Mouse (Mus musculus) activated CD4-positive, CD25-positive, alpha-beta regulatory T cell, adult 9 weeks (primary cell): ENCODE measurements around the gene Col7a1. TPM values are rescaled to one million over a fixed set of nuclear protein-coding genes. Genes with fewer than 3 reads are reported as not detected.

ENCODE experiments used
- polyA plus RNA-seq: library from polyadenylated mRNA; unstranded; fragments of 100-300 nt; shearing (Covaris generic); gene quantifications from one replicate; pipeline ENCODE4 v1.2.1, GENCODE M21; 2017

Col7a1 gene
- polyA plus RNA-seq = 0.95 TPM

GRCm38 (mm10) chr9:108953081-108953636, at the start of gene Col7a1:
Gene Col7a1, plus strand, starts transcription at chr9:108953586.

GRCm38 (mm10) chr9:108914491-108914890, 38.9 kb upstream of the Col7a1 start, which contains the start of gene Tmem89:
Gene Tmem89, plus strand, starts transcription at chr9:108914619.

DNA sequence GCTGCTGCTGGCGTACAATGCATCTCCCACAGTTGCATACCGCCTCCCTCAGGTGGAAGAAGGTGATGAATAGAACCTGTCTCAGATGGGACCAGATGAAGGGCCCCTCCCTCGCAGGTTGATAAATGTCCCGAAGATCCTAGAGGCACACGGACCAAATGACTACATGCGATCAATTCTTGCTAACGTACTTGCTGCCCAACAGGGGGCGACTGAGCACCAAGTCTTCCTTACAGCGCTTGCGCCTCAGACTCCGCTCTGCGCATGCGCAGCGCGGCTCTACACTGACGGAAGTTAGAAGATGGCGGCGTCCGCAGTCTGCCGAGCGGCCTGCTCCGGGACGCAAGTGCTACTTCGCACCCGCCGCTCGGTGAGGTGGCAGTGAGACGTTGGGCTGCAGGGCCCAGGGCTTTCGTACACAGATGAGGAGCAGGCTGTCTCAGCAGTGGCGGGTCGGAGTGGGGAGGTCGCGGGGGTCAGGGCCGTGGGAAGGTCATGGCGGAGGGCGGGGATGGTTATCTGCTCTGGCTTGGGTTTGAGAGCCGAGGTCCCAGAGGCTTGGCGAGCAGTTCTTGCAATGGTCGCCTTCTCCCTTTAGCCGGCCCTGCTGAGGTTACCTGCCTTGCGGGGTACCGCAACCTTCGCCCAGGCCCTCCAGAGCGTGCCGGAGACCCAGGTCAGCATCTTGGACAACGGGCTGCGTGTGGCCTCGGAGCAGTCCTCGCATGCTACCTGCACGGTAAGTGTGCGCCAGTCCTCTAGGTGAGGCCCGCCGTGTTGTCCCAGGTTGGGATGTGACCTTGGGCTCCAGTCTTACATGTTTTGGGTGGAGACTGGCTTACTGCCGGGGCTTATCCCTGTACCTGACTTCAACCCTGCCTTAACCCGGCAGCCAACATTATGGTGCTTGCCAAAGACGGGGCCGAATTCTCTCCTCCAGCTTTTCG, 16.7 kb upstream of the Col7a1 start, which contains the start of gene Uqcrc1:
Uqcrc1 (plus strand) TSS at position 216 of the 947 bp plus-strand sequence.

GRCm38 (mm10) chr9:108985710-108986109, 32.3 kb downstream of the Col7a1 start, which contains the start of gene Ucn2:
Gene Ucn2, plus strand, starts transcription at chr9:108986010.

DNA sequence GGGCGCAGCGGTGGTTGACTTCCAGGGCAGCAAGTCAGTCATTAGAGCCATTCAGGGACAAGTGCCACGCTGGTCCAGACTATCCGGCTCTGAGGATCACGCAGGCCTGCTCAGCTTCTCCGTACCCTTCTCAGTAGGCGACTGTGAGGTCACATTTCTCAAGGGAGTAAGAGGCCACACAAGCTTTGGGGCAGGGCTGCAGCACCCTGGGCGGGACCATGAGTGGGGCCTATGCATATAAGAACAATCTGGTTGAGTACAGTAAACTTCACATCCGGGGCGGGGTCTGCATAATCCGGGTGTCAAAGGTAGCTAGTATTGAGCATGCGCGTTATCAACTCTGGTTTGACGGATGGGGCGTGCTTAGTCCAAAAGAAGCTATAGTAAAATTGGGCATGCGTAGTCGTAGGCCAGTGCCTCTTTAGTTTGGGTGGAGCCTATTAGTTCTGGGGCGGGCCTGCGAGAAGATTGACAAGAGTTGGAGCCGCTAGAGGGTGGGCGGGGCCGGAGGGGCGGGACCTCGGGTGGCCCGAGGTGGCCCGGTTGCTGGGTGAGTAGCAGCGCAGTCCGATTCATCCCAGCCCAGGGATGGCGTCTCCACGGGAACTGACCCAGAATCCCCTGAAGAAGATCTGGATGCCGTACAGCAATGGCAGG, 38.2 kb downstream of the Col7a1 start, which contains the start of gene Pfkfb4:
Pfkfb4 (plus strand) TSS at position 351 of the 657 bp plus-strand sequence.

Other genes starting within 250 kb of the Col7a1 start
- 21.2 TPM for gene Ip6k2, start 169.8 kb upstream of the Col7a1 start, polyA plus RNA-seq
- 5.2 TPM for gene Nckipsd, start 145.2 kb upstream of the Col7a1 start, polyA plus RNA-seq
- 0.06 TPM for gene Celsr3, start 127.3 kb upstream of the Col7a1 start, polyA plus RNA-seq
- 19.5 TPM for gene Slc26a6, start 100.3 kb upstream of the Col7a1 start, polyA plus RNA-seq
- gene Tmem89, start 39.0 kb upstream of the Col7a1 start, polyA plus RNA-seq = not detected
- 346 TPM for gene Uqcrc1, start 17.0 kb upstream of the Col7a1 start, polyA plus RNA-seq
- gene Ucn2, start 32.4 kb downstream of the Col7a1 start, polyA plus RNA-seq = not detected
- gene Pfkfb4, start 38.2 kb downstream of the Col7a1 start, polyA plus RNA-seq = 5.7 TPM
- 4,784 TPM for gene Shisa5, start 85.0 kb downstream of the Col7a1 start, polyA plus RNA-seq
- gene Trex1, start 106.1 kb downstream of the Col7a1 start, polyA plus RNA-seq = 120 TPM
- 22.8 TPM for gene Atrip, start 120.5 kb downstream of the Col7a1 start, polyA plus RNA-seq
- 18.4 TPM for gene Ccdc51, start 128.9 kb downstream of the Col7a1 start, polyA plus RNA-seq
- gene Tma7, start 129.0 kb downstream of the Col7a1 start, polyA plus RNA-seq = 624 TPM
- gene Plxnb1, start 141.8 kb downstream of the Col7a1 start, polyA plus RNA-seq = 3.3 TPM
- not detected for gene Fbxw21, start 208.5 kb downstream of the Col7a1 start, polyA plus RNA-seq
- not detected for gene Fbxw13, start 242.4 kb downstream of the Col7a1 start, polyA plus RNA-seq